Mouse (Mus musculus): ENCODE data around the gene Uts2r.

DNA sequence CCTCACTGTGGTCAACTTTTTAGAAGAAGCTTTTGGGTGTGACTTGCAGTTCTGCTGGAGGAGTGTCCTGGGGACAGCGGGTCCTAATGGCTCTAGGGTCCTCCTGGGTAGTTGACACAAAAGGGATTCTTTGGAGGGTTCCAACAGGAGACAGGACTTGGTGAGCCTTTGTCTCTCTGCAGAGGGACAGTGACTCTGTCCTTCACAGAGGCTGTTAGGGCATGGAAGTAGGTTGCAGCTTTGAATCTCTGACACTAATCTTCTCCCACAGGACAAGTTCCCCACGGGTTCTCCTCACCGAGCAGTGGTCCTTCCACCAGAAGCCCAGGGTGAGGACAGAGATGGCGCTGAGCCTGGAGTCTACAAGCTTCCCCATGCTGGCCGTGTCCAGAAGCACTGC is at the start of gene Uts2r:
- no peak for TF ChIP-seq CTCF (IDR thresholded peaks at IDR 0.05)
- no peak for TF ChIP-seq EP300 (IDR thresholded peaks at IDR 0.05)
